Mouse (Mus musculus) ES-E14 (cell line): ENCODE results near the gene Pus10. TPM values are rescaled to one million over a fixed set of nuclear protein-coding genes. Genes with fewer than 3 reads are reported as not detected.

Experiments
- DNase-seq: peaks from one replicate; pipeline ENCODE4 v3.0.0-alpha.2; 2013; ENCODE audit warnings: low read depth, low spot score
- H3K27ac ChIP-seq: 2 replicates; pipeline ENCODE4 v1.5.1; 2012; ENCODE audit warnings: low read depth, mild to moderate bottlenecking, low read length, moderate library complexity, mixed read lengths; ENCODE audit not compliant: poor library complexity, insufficient read depth, severe bottlenecking
- H3K36me3 ChIP-seq: 2 replicates; pipeline ENCODE4 v1.6.1; 2012; ENCODE audit warnings: mild to moderate bottlenecking, low read length, moderate library complexity, mixed read lengths; ENCODE audit not compliant: control insufficient read depth, poor library complexity, insufficient read depth, severe bottlenecking
- H3K4me1 ChIP-seq, 2 experiments: fragments of 150-350 bp in 1 of 2; sonication (generic) in 1 of 2; 2 replicates each; pipeline ENCODE4 v1.6.1; 2012; ENCODE audit warnings: low read length in 2 of 2, mild to moderate bottlenecking in 1 of 2, mixed read lengths in 1 of 2; ENCODE audit not compliant: control insufficient read depth in 2 of 2, insufficient read depth in 2 of 2, poor library complexity in 1 of 2
- H3K4me3 ChIP-seq, 2 experiments: fragments of 150-350 bp in 1 of 2; sonication (generic) in 1 of 2; 2 replicates each; pipeline ENCODE4 v1.5.1; 2012; ENCODE audit warnings: low read length in 2 of 2, low read depth in 1 of 2, mild to moderate bottlenecking in 1 of 2, mixed read lengths in 1 of 2; ENCODE audit not compliant: insufficient read depth in 1 of 2, poor library complexity in 1 of 2, severe bottlenecking in 1 of 2
- H3K9ac ChIP-seq: 2 replicates; pipeline ENCODE4 v1.6.1; 2012; ENCODE audit warnings: low read depth, mild to moderate bottlenecking, low read length, mixed read lengths; ENCODE audit not compliant: poor library complexity, insufficient read depth, severe bottlenecking
- H3K9me3 ChIP-seq: fragments of 150-350 bp; sonication (generic); 2 replicates; pipeline ENCODE4 v1.6.1; 2012; ENCODE audit warnings: low read depth, mild to moderate bottlenecking, low read length; ENCODE audit not compliant: control insufficient read depth, insufficient read depth
- CHD2 ChIP-seq: IDR thresholded peaks from 2 replicates; pipeline ENCODE4 v1.6.1; 2014; ENCODE audit warnings: mild to moderate bottlenecking, low read depth, low read length, inconsistent platforms
- HCFC1 ChIP-seq: IDR thresholded peaks from 2 replicates; pipeline ENCODE4 v1.6.1; 2012; ENCODE audit warnings: low read length, inconsistent platforms, borderline replicate concordance; ENCODE audit not compliant: insufficient read depth
- MAFK ChIP-seq: IDR thresholded peaks from 2 replicates; pipeline ENCODE4 v1.6.1; 2014; ENCODE audit warnings: mild to moderate bottlenecking, low read depth, low read length, inconsistent platforms; ENCODE audit not compliant: insufficient read depth
- ZC3H11A ChIP-seq: IDR thresholded peaks from 2 replicates; pipeline ENCODE4 v1.6.1; 2012; ENCODE audit warnings: low read depth, mild to moderate bottlenecking, inconsistent platforms, low read length, borderline replicate concordance
- ZNF384 ChIP-seq: IDR thresholded peaks from 2 replicates; pipeline ENCODE4 v1.6.1; 2012; ENCODE audit warnings: low read depth, low read length, inconsistent platforms
- in situ Hi-C, 2 experiments: fragments of 600-800 bp; cut with MboI; formaldehyde crosslinking; loops; one replicate each; pipeline ENCODE4 v1.15.1; 2025; ENCODE audit warnings: low sequenced_read_pairs in 2 of 2, inconsistent platforms in 1 of 2; ENCODE audit not compliant: unreplicated experiment in 2 of 2
- total RNA-seq: library from RNA; depleted of rRNA; stranded (reverse); fragments of 300-350 nt; gene quantifications from 2 replicates; pipeline ENCODE4 v1.2.3, GENCODE M21; 2012

Pus10 gene
- total RNA-seq, 1 experiment: 28.8 TPM

GRCm38 (mm10) chr11:23735820-23736470, 70.5 kb downstream of the Pus10 start:
- Histone ChIP-seq H3K9me3 (no peaks in the 10 kb centered on the region), H3K36me3 (peaks cover 4% of the 10 kb centered on the region; the same call in 1 of the 2 replicates), H3K9ac (no peak overlapping the region), H3K4me1 (no peaks in the 10 kb centered on the region; a peak in 1 of 4 replicates), H3K4me3 (no peak overlapping the region), H3K27ac (no peak overlapping the region)
- no peak for TF ChIP-seq ZC3H11A
- no peak for TF ChIP-seq MAFK
- TF ChIP-seq HCFC1: no peak
- TF ChIP-seq ZNF384: no peak
- no peak for TF ChIP-seq CHD2
- no peak for DNase-seq
- in situ Hi-C loops: no loop called here

- Histone ChIP-seq H3K9me3 (no peaks in the 10 kb centered on the region), H3K27ac (no peak overlapping the region), H3K4me3 (no peak overlapping the region), H3K4me1 (no peaks in the 10 kb centered on the region; a peak in 1 of 4 replicates), H3K9ac (no peak overlapping the region), H3K36me3 (no peaks in the 10 kb centered on the region)
- no peak for TF ChIP-seq HCFC1
- no peak for TF ChIP-seq MAFK
- no peak for TF ChIP-seq ZC3H11A
- TF ChIP-seq ZNF384: no peak
- no peak for TF ChIP-seq CHD2
- DNase-seq: no peak
- in situ Hi-C loops: no loop called here
Measured at GRCm38 (mm10) chr11:23740895-23741294, 75.4 kb downstream of the Pus10 start.

GRCm38 (mm10) chr11:23741386-23741785, 75.9 kb downstream of the Pus10 start:
- TF ChIP-seq MAFK (no peak), HCFC1 (no peak), CHD2 (no peak), ZNF384 (no peak), ZC3H11A (no peak)
- no peak overlapping the region for H3K9ac ChIP-seq
- no peak overlapping the region for H3K4me3 ChIP-seq
- no peaks in the 10 kb centered on the region for H3K9me3 ChIP-seq
- H3K4me1 ChIP-seq: no peaks in the 10 kb centered on the region; a peak in 1 of 4 replicates
- DNase-seq: no peak
- no peak overlapping the region for H3K27ac ChIP-seq
- H3K36me3 ChIP-seq: no peaks in the 10 kb centered on the region
- in situ Hi-C loops: no loop called here

- in situ Hi-C loops: no loop called here
- DNase-seq: no peak
- H3K9ac ChIP-seq: no peak overlapping the region
- no peak overlapping the region for H3K27ac ChIP-seq
- H3K4me1 ChIP-seq: no peaks in the 10 kb centered on the region
- TF ChIP-seq ZC3H11A (no peak), ZNF384 (no peak), HCFC1 (no peak), CHD2 (no peak), MAFK (no peak)
- H3K36me3 ChIP-seq: no peaks in the 10 kb centered on the region
- H3K4me3 ChIP-seq: no peak overlapping the region
- no peaks in the 10 kb centered on the region for H3K9me3 ChIP-seq
Measured at GRCm38 (mm10) chr11:23744352-23744751, 78.9 kb downstream of the Pus10 start.
